Mouse (Mus musculus) CH12.LX (cell line): ENCODE measurements around the gene Kif26a. TPM values are rescaled to one million over a fixed set of nuclear protein-coding genes. Genes with fewer than 3 reads are reported as not detected.

Experiments used
- DNase-seq: peaks from one replicate; pipeline ENCODE4 v3.0.0-alpha.2; 2013; ENCODE audit errors: extremely low read depth
- H3K27ac ChIP-seq: 2 replicates; pipeline ENCODE4 v1.5.1; 2012; ENCODE audit warnings: low read depth, mild to moderate bottlenecking, control low read depth, moderate library complexity; ENCODE audit not compliant: insufficient read depth
- H3K27me3 ChIP-seq: replicated peaks from 2 replicates; pipeline ENCODE3; 2012; ENCODE audit warnings: inconsistent platforms
- H3K36me3 ChIP-seq, 2 experiments: replicated peaks in 1 of 2; 2 replicates each; pipeline versions ENCODE3 to v1.6.1; 2012; ENCODE audit warnings: inconsistent platforms in 1 of 2, low read length in 1 of 2, mild to moderate bottlenecking in 1 of 2, mixed read lengths in 1 of 2, moderate library complexity in 1 of 2; ENCODE audit not compliant: control insufficient read depth in 1 of 2, insufficient read depth in 1 of 2
- H3K4me1 ChIP-seq, 2 experiments: 2 replicates each; pipeline ENCODE4 v1.6.1; 2012; ENCODE audit warnings: inconsistent platforms in 1 of 2, moderate library complexity in 1 of 2; ENCODE audit not compliant: insufficient read depth in 2 of 2, control insufficient read depth in 1 of 2
- H3K4me2 ChIP-seq: 2 replicates; pipeline ENCODE4 v1.6.1; 2012; ENCODE audit warnings: low read depth, mild to moderate bottlenecking, control low read depth; ENCODE audit not compliant: poor library complexity, insufficient read depth, severe bottlenecking
- H3K4me3 ChIP-seq, 3 experiments: fragments of 150-350 bp in 1 of 3; sonication (generic) in 1 of 3; replicated peaks in 1 of 3; 2 replicates each; pipeline versions ENCODE3 to v1.5.1; 2011 to 2012; ENCODE audit warnings: low read depth in 2 of 3, low read length in 2 of 3, mild to moderate bottlenecking in 2 of 3, moderate library complexity in 2 of 3, control low read depth in 1 of 3, improper control_type of control experiment in 1 of 3, inconsistent platforms in 1 of 3, mixed read lengths in 1 of 3; ENCODE audit not compliant: poor library complexity in 1 of 3
- H3K79me2 ChIP-seq: replicated peaks from 2 replicates; pipeline ENCODE4 v1.6.1; 2012; ENCODE audit warnings: mild to moderate bottlenecking, moderate library complexity; ENCODE audit not compliant: control insufficient read depth, poor library complexity, insufficient read depth, severe bottlenecking; ENCODE audit errors: extremely low read depth
- H3K9ac ChIP-seq: 2 replicates; pipeline ENCODE4 v1.6.1; 2012; ENCODE audit warnings: low read depth, mild to moderate bottlenecking, control low read depth, moderate library complexity; ENCODE audit not compliant: insufficient read depth
- H3K9me3 ChIP-seq: replicated peaks from 2 replicates; pipeline ENCODE3; 2012; ENCODE audit warnings: low read length, inconsistent platforms, mixed read lengths
- BHLHE40 ChIP-seq: IDR thresholded peaks from 2 replicates; pipeline ENCODE4 v1.6.1; 2011; ENCODE audit warnings: mild to moderate bottlenecking, low read depth, low read length, improper control_type of control experiment
- HCFC1 ChIP-seq: IDR thresholded peaks from 2 replicates; pipeline ENCODE4 v1.6.1; 2012; ENCODE audit warnings: low read depth, mild to moderate bottlenecking, inconsistent platforms, low read length, improper control_type of control experiment
- MAFK ChIP-seq: IDR thresholded peaks from 2 replicates; pipeline ENCODE4 v1.6.1; 2011; ENCODE audit warnings: low read length, improper control_type of control experiment; ENCODE audit not compliant: insufficient replicate concordance
- MAX ChIP-seq: IDR thresholded peaks from 2 replicates; pipeline ENCODE4 v1.6.1; 2011; ENCODE audit warnings: low read length, improper control_type of control experiment
- MAZ ChIP-seq: IDR thresholded peaks from 2 replicates; pipeline ENCODE4 v1.6.1; 2012; ENCODE audit warnings: low read depth, mild to moderate bottlenecking, inconsistent platforms, low read length, improper control_type of control experiment, moderate library complexity
- MEF2A ChIP-seq: IDR thresholded peaks from 2 replicates; pipeline ENCODE4 v1.6.1; 2014; ENCODE audit warnings: low read depth, mild to moderate bottlenecking, inconsistent platforms, low read length, improper control_type of control experiment, borderline replicate concordance
- MXI1 ChIP-seq: IDR thresholded peaks from 2 replicates; pipeline ENCODE4 v1.6.1; 2011; ENCODE audit warnings: mild to moderate bottlenecking, low read depth, low read length, improper control_type of control experiment
- NELFE ChIP-seq: IDR thresholded peaks from 2 replicates; pipeline ENCODE4 v1.6.1; 2011; ENCODE audit warnings: low read depth, low read length, improper control_type of control experiment
- NRF1 ChIP-seq: IDR thresholded peaks from 2 replicates; pipeline ENCODE4 v1.6.1; 2014; ENCODE audit warnings: low read depth, mild to moderate bottlenecking, inconsistent platforms, low read length, improper control_type of control experiment, moderate library complexity
- POLR2A ChIP-seq: IDR thresholded peaks from 2 replicates; pipeline ENCODE4 v1.6.1; 2011; ENCODE audit warnings: low read depth, mild to moderate bottlenecking, improper control_type of control experiment, low read length
- RAD21 ChIP-seq: IDR thresholded peaks from 2 replicates; pipeline ENCODE4 v1.6.1; 2011; ENCODE audit warnings: low read depth, mild to moderate bottlenecking, low read length, improper control_type of control experiment, moderate library complexity
- RCOR1 ChIP-seq: conservative IDR thresholded peaks from 2 replicates; pipeline ENCODE4 v1.6.1; 2012; ENCODE audit warnings: low read depth, mild to moderate bottlenecking, inconsistent platforms, low read length, improper control_type of control experiment
- SIN3A ChIP-seq: IDR thresholded peaks from 2 replicates; pipeline ENCODE4 v1.6.1; 2012; ENCODE audit warnings: low read length, improper control_type of control experiment, inconsistent platforms
- SMC3 ChIP-seq: IDR thresholded peaks from 2 replicates; pipeline ENCODE4 v1.6.1; 2011; ENCODE audit warnings: low read depth, low read length, improper control_type of control experiment
- UBTF ChIP-seq: IDR thresholded peaks from 2 replicates; pipeline ENCODE4 v1.6.1; 2012; ENCODE audit warnings: low read depth, mild to moderate bottlenecking, inconsistent platforms, low read length, improper control_type of control experiment, moderate library complexity
- ZMIZ1 ChIP-seq: IDR thresholded peaks from 2 replicates; pipeline ENCODE4 v1.6.1; 2012; ENCODE audit warnings: low read depth, mild to moderate bottlenecking, inconsistent platforms, low read length, improper control_type of control experiment
- dilution Hi-C: fragments of 300-500 bp; cut with MboI; formaldehyde crosslinking; loops from 2 replicates; pipeline ENCODE4 v1.14.3; 2020; ENCODE audit warnings: low sequenced_read_pairs; ENCODE audit not compliant: extremely low pct_unique_long_range_greater_than_20kb, extremely low pct_ligation_motif_present
- in situ Hi-C: fragments of 300-500 bp; cut with MboI; formaldehyde crosslinking; loops from 3 replicates; pipeline ENCODE4 v1.14.3; 2019; ENCODE audit warnings: low sequenced_read_pairs, low pct_ligation_motif_present, low pct_unique_long_range_greater_than_20kb, mixed read lengths
- polyA plus RNA-seq: library from polyadenylated mRNA; unstranded; fragments of >175 nt; gene quantifications from 2 replicates; pipeline ENCODE4 v1.2.1, GENCODE M21; 2012; ENCODE audit warnings: low read depth; ENCODE audit not compliant: insufficient read length
- total RNA-seq, 2 experiments: library from RNA; depleted of rRNA; stranded (reverse); fragments of 300-350 nt in 1 of 2; fragments of >200 nt in 1 of 2; gene quantifications; 2 replicates each; pipeline ENCODE4 v1.2.3; 2012 to 2014

The Kif26a gene
- total and polyA plus RNA-seq, 3 experiments: not detected

- H3K27me3 ChIP-seq: peaks cover 91% of the 10 kb centered on the region
Observed at GRCm38 (mm10) chr12:112155218-112156051, 9.4 kb downstream of the Kif26a start.

GRCm38 (mm10) chr12:112156804-112157203 is 10.8 kb downstream of the Kif26a start:
- in situ Hi-C loops: no loop called here
- Histone ChIP-seq H3K27ac (no peak overlapping the region), H3K27me3 (peaks cover 93% of the 10 kb centered on the region), H3K4me3 (no peak overlapping the region), H3K9me3 (no peaks in the 10 kb centered on the region), H3K36me3 (no peaks in the 10 kb centered on the region), H3K4me2 (no peak overlapping the region), H3K4me1 (no peaks in the 10 kb centered on the region)
- DNase-seq: no peak
- TF ChIP-seq MAZ (no peak), UBTF (no peak), SMC3 (no peak), MEF2A (no peak), SIN3A (no peak), RCOR1 (no peak), MAX (no peak)
- TF ChIP-seq, all 38 proteins: peak for 0
- Histone ChIP-seq H3K79me2 (no peaks in the 10 kb centered on the region), H3K9ac (no peak overlapping the region)
- dilution Hi-C loops: no loop called here

More at GRCm38 (mm10) chr12:112155218-112156051, 9.4 kb downstream of the Kif26a start:
- no peaks in the 10 kb centered on the region for H3K9me3 ChIP-seq
- no peaks in the 10 kb centered on the region for H3K79me2 ChIP-seq
- H3K27ac ChIP-seq: no peak overlapping the region
- no peaks in the 10 kb centered on the region for H3K4me1 ChIP-seq
- no peak overlapping the region for H3K4me2 ChIP-seq
- in situ Hi-C loops: no loop called here
- no peak overlapping the region for H3K9ac ChIP-seq
- H3K36me3 ChIP-seq: no peaks in the 10 kb centered on the region
- dilution Hi-C loops: no loop called here
- TF ChIP-seq NELFE (no peak), HCFC1 (no peak), RAD21 (no peak), SMC3 (no peak), MXI1 (no peak), ZMIZ1 (no peak), NRF1 (no peak), BHLHE40 (no peak), MAFK (no peak), POLR2A (no peak)
- TF ChIP-seq, all 38 proteins: peak for 0
- H3K4me3 ChIP-seq: no peak overlapping the region
- DNase-seq: no peak
